ENCODE assay signal across 8 mouse cellular contexts in genomic region chr12:111412581-111413284, GRCm38 (mm10). TPM values are rescaled to one million over a fixed set of nuclear protein-coding genes. Genes with fewer than 3 reads are reported as not detected.
DNase-seq lines count a peak whose midpoint lies in the region; ATAC-seq and TF ChIP-seq lines count a peak whose summit lies in the region.

No protein-coding gene starts in this region.

- peak overlapping the region; percentile 48 for H3K4me2 ChIP-seq in forebrain, postnatal 0 days (ENCODE audit: low read depth)
- peak overlapping the region; percentile 53 for H3K4me2 ChIP-seq in kidney, embryonic 16.5 days (replicated peaks; ENCODE audit: low read depth, low read length)
- peak overlapping the region; percentile 59 for H3K4me2 ChIP-seq in midbrain, postnatal 0 days (ENCODE audit: low read depth, low read length, poor library complexity, severe bottlenecking)

- H3K4me3 ChIP-seq in heart, adult 2 months = peak overlapping the region; percentile 56
- H3K4me3 ChIP-seq in forebrain, postnatal 0 days (ENCODE audit: low read depth, low read length) = peak overlapping the region; percentile 29
- H3K4me3 ChIP-seq in kidney, embryonic 16.5 days (ENCODE audit: low read length) = peak overlapping the region; percentile 30
- H3K4me3 ChIP-seq in midbrain, postnatal 0 days (ENCODE audit: low read depth, low read length) = peak overlapping the region; percentile 25; the same call in 1 of the 2 replicates

- no peak for TF ChIP-seq POLR2A in heart, adult 2 months (IDR thresholded peaks at IDR 0.05; ENCODE audit: insufficient read depth, low read depth, low read length)

- 9% methylated on average over 12 of the region's 12 CpGs for WGBS in heart, adult 2 months
- WGBS in forebrain, postnatal 0 days = 22% methylated on average over 12 of the region's 12 CpGs
- WGBS in kidney, embryonic 16.5 days = 12% methylated on average over 12 of the region's 12 CpGs
- WGBS in midbrain, postnatal 0 days = 32% methylated on average over 12 of the region's 12 CpGs

- H3K79me2 ChIP-seq in heart, adult 2 months (replicated peaks; ENCODE audit: control insufficient read depth, insufficient read depth, low read length) = no peaks in the 10 kb centered on the region

- H3K27ac ChIP-seq in heart, adult 2 months = peak overlapping the region; percentile 74
- H3K27ac ChIP-seq in forebrain, postnatal 0 days (ENCODE audit: low read depth, low read length) = no peak overlapping the region
- H3K27ac ChIP-seq in kidney, embryonic 16.5 days (ENCODE audit: low read length) = peak overlapping the region; percentile 69
- H3K27ac ChIP-seq in midbrain, postnatal 0 days (ENCODE audit: low read depth, low read length) = no peak overlapping the region

- H3K27me3 ChIP-seq in heart, adult 2 months (ENCODE audit: control insufficient read depth, insufficient read depth, low read length) = no peaks in the 10 kb centered on the region
- no peaks in the 10 kb centered on the region for H3K27me3 ChIP-seq in forebrain, postnatal 0 days (ENCODE audit: insufficient read depth, low read length)
- no peaks in the 10 kb centered on the region for H3K27me3 ChIP-seq in kidney, embryonic 16.5 days (ENCODE audit: insufficient read depth, low read length)
- no peaks in the 10 kb centered on the region for H3K27me3 ChIP-seq in midbrain, postnatal 0 days (ENCODE audit: insufficient read depth, low read length)

- intact Hi-C loops in heart, adult 2 months (cut with DNase I) = loop anchor here (1.0 to 5.0 kb wide), 3 partner anchors 11 to 140 kb away; partner anchors contain the start of gene Amn

- DNase-seq in heart, adult 2 months = peak in 1 of 2 experiments; percentile 54
- no peak for DNase-seq in heart, adult 11 months
- no peak for DNase-seq in forebrain, postnatal 0 days
- no peak for DNase-seq in midbrain, postnatal 0 days (ENCODE audit: low spot score)
- no peak for DNase-seq in layer of hippocampus, adult 9-10 months (ENCODE audit: low spot score)
- DNase-seq in embryo, embryonic 10 days (ENCODE audit: low spot score) = no peak
- DNase-seq in urinary bladder, postnatal 36 days (ENCODE audit: low spot score in 2 of 2) = no peak

- H3K4me1 ChIP-seq in heart, adult 2 months (ENCODE audit: control insufficient read depth, insufficient read depth, low read length) = peaks cover 4% of the 10 kb centered on the region
- H3K4me1 ChIP-seq in forebrain, postnatal 0 days (ENCODE audit: insufficient read depth) = no peaks in the 10 kb centered on the region
- peaks cover 29% of the 10 kb centered on the region for H3K4me1 ChIP-seq in kidney, embryonic 16.5 days (ENCODE audit: insufficient read depth, low read length)
- H3K4me1 ChIP-seq in midbrain, postnatal 0 days (ENCODE audit: insufficient read depth, low read length) = peaks cover 16% of the 10 kb centered on the region; the same call in 1 of the 2 replicates

- H3K9ac ChIP-seq in heart, adult 2 months (ENCODE audit: low read depth, low read length) = peak overlapping the region; percentile 29
- peak overlapping the region; percentile 26; the same call in 1 of the 2 replicates for H3K9ac ChIP-seq in forebrain, postnatal 0 days
- H3K9ac ChIP-seq in kidney, embryonic 16.5 days (replicated peaks; ENCODE audit: low read length) = peak overlapping the region; percentile 45
- peak overlapping the region; percentile 39; the same call in 1 of the 2 replicates for H3K9ac ChIP-seq in midbrain, postnatal 0 days (replicated peaks; ENCODE audit: low read length, poor library complexity, severe bottlenecking)

- peak; percentile 44 for TF ChIP-seq CTCF in heart, adult 2 months (IDR thresholded peaks at IDR 0.05)
- TF ChIP-seq CTCF in forebrain, postnatal 0 days (IDR thresholded peaks at IDR 0.05; ENCODE audit: low read depth) = no peak; the same call in 1 of the 2 replicates
- no peak for TF ChIP-seq CTCF in midbrain, postnatal 0 days (IDR thresholded peaks at IDR 0.05)

- H3K9me3 ChIP-seq in forebrain, postnatal 0 days (ENCODE audit: low read length) = no peaks in the 10 kb centered on the region
- no peaks in the 10 kb centered on the region for H3K9me3 ChIP-seq in kidney, embryonic 16.5 days (ENCODE audit: low read length)
- no peaks in the 10 kb centered on the region for H3K9me3 ChIP-seq in midbrain, postnatal 0 days (ENCODE audit: low read length)

- ATAC-seq in forebrain, postnatal 0 days = peak; percentile 39
- no peak; the same call in none of the 2 replicates for ATAC-seq in kidney, embryonic 16.5 days (ENCODE audit: low FRiP score, low TSS enrichment)
- no peak for ATAC-seq in midbrain, postnatal 0 days (ENCODE audit: low FRiP score)

- no peak for TF ChIP-seq EP300 in heart, adult 2 months (IDR thresholded peaks at IDR 0.05; ENCODE audit: insufficient read depth, low read depth, low read length)

- no peaks in the 10 kb centered on the region for H3K36me3 ChIP-seq in heart, adult 2 months (ENCODE audit: control insufficient read depth, insufficient read depth, low read length)
- H3K36me3 ChIP-seq in forebrain, postnatal 0 days (ENCODE audit: insufficient read depth) = no peaks in the 10 kb centered on the region
- no peaks in the 10 kb centered on the region for H3K36me3 ChIP-seq in kidney, embryonic 16.5 days (ENCODE audit: insufficient read depth, low read length)
- no peaks in the 10 kb centered on the region for H3K36me3 ChIP-seq in midbrain, postnatal 0 days (ENCODE audit: insufficient read depth, low read length)

RNA-seq across cellular contexts. Expression of gene Exoc3l4, which starts 4.1 kb away (rescaled TPM):
- 1 to 10 TPM; 2.5 to 2.7 TPM for total RNA-seq in heart, adult 2 months (2021)
- 9.2 and 10.9 TPM in 2 replicates for polyA plus RNA-seq in heart, adult 2 months (2012; rRNA removed)
- 2.1 TPM in 2 replicates for total RNA-seq in forebrain, postnatal 0 days (2014; rRNA removed)
- polyA plus RNA-seq in forebrain, postnatal 0 days (2015; fragmentation: Nextera tagmentation; extraction: Ambion mirVana) = 1.5 and 2.0 TPM in 2 replicates
- 19.4 and 19.9 TPM in 2 replicates for polyA plus RNA-seq in kidney, embryonic 16.5 days (2015; fragmentation: Nextera tagmentation; extraction: Ambion mirVana)
- total RNA-seq in midbrain, postnatal 0 days (2014; rRNA removed) = 2.4 and 3.3 TPM in 2 replicates
- 1.7 and 2.8 TPM in 2 replicates for polyA plus RNA-seq in midbrain, postnatal 0 days (2015; fragmentation: Nextera tagmentation; extraction: Ambion mirVana)

RNA-seq across cellular contexts. Expression of gene Lbhd2, which starts 6.1 kb away (rescaled TPM):
- not detected for total RNA-seq in heart, adult 2 months (2021)
- polyA plus RNA-seq in heart, adult 2 months (2012; rRNA removed) = not detected in 2 replicates
- total RNA-seq in forebrain, postnatal 0 days (2014; rRNA removed) = 3.7 and 4.4 TPM in 2 replicates
- 10.5 and 12.9 TPM in 2 replicates for polyA plus RNA-seq in forebrain, postnatal 0 days (2015; fragmentation: Nextera tagmentation; extraction: Ambion mirVana)
- 4.6 and 5.5 TPM in 2 replicates for polyA plus RNA-seq in kidney, embryonic 16.5 days (2015; fragmentation: Nextera tagmentation; extraction: Ambion mirVana)
- total RNA-seq in midbrain, postnatal 0 days (2014; rRNA removed) = 4.4 and 6.4 TPM in 2 replicates
- 18.2 and 19.9 TPM in 2 replicates for polyA plus RNA-seq in midbrain, postnatal 0 days (2015; fragmentation: Nextera tagmentation; extraction: Ambion mirVana)

RNA-seq across cellular contexts. Expression of gene Tnfaip2, which starts 29.5 kb away (rescaled TPM):
- total RNA-seq in heart, adult 2 months (2021) = 10 to 100 TPM; 40.9 to 52.1 TPM
- polyA plus RNA-seq in heart, adult 2 months (2012; rRNA removed) = 40.2 and 52.0 TPM in 2 replicates
- total RNA-seq in forebrain, postnatal 0 days (2014; rRNA removed) = 1.0 and 4.8 TPM in 2 replicates
- 0.33 and 1.2 TPM in 2 replicates for polyA plus RNA-seq in forebrain, postnatal 0 days (2015; fragmentation: Nextera tagmentation; extraction: Ambion mirVana)
- polyA plus RNA-seq in kidney, embryonic 16.5 days (2015; fragmentation: Nextera tagmentation; extraction: Ambion mirVana) = 21.7 and 24.3 TPM in 2 replicates
- total RNA-seq in midbrain, postnatal 0 days (2014; rRNA removed) = 1.5 and 3.8 TPM in 2 replicates
- 0.38 and 0.49 TPM in 2 replicates for polyA plus RNA-seq in midbrain, postnatal 0 days (2015; fragmentation: Nextera tagmentation; extraction: Ambion mirVana)

RNA-seq across cellular contexts. Expression of gene Cdc42bpb, which starts 35.2 kb away (rescaled TPM):
- total RNA-seq in heart, adult 2 months (2021) = 10 to 100 TPM; 55.3 to 58.5 TPM
- polyA plus RNA-seq in heart, adult 2 months (2012; rRNA removed) = 105 and 106 TPM in 2 replicates
- total RNA-seq in forebrain, postnatal 0 days (2014; rRNA removed) = 113 and 139 TPM in 2 replicates
- polyA plus RNA-seq in forebrain, postnatal 0 days (2015; fragmentation: Nextera tagmentation; extraction: Ambion mirVana) = 28.0 and 31.1 TPM in 2 replicates
- polyA plus RNA-seq in kidney, embryonic 16.5 days (2015; fragmentation: Nextera tagmentation; extraction: Ambion mirVana) = 40.6 and 45.2 TPM in 2 replicates
- 190 and 259 TPM in 2 replicates for total RNA-seq in midbrain, postnatal 0 days (2014; rRNA removed)
- polyA plus RNA-seq in midbrain, postnatal 0 days (2015; fragmentation: Nextera tagmentation; extraction: Ambion mirVana) = 35.4 and 36.4 TPM in 2 replicates

Comparison
In these comparisons a context has a peak if more than half of its experiments do, and no peak if none do; other contexts are left out.
1. H3K27ac ChIP-seq: peak in heart, adult 2 months (single experiment) and kidney, embryonic 16.5 days (single experiment); none in forebrain, postnatal 0 days (single experiment) and midbrain, postnatal 0 days (single experiment).
2. RNA of gene Tnfaip2, which starts 29.5 kb away (polyA plus RNA-seq): 40.2 to 52.0 TPM in heart, adult 2 months and 21.7 to 24.3 TPM in kidney, embryonic 16.5 days; 0.33 to 1.2 TPM in forebrain, postnatal 0 days and 0.38 to 0.49 TPM in midbrain, postnatal 0 days; every median in the first group is over 10 times any median in the second.
3. Peak in every context shown above with its lines, with median percentiles within 50 percentile points of each other: H3K4me3 ChIP-seq, H3K9ac ChIP-seq and H3K4me2 ChIP-seq.